Mouse (Mus musculus) heart, postnatal 25 days (tissue): ENCODE data around the gene Map3k5. TPM values are rescaled to one million over a fixed set of nuclear protein-coding genes. Genes with fewer than 3 reads are reported as not detected.
"Not testable (repeated sequence)": the region's sequence is repeated elsewhere in the genome, so short reads cannot be mapped to it uniquely, and the experiment has no call there.

Experiments used
- DNase-seq: peaks from one replicate; pipeline ENCODE4 v3.0.0; 2022; ENCODE audit warnings: low spot score
- intact Hi-C: fragments of 180-260 bp; cut with DNase I; formaldehyde crosslinking; loops from one replicate; pipeline ENCODE4 v1.15.1; 2025
- total RNA-seq, 2 experiments: library from RNA; stranded (reverse); gene quantifications; 2 replicates each; pipeline ENCODE4 v1.2.3; 2021

The Map3k5 gene
- total RNA-seq = 10 to 100 TPM; 37.0 to 37.7 TPM

GRCm38 (mm10) chr10:19934384-19935294 is at the start of gene Map3k5:
Gene Map3k5 (plus strand): TSS chr10:19934472.
- intact Hi-C loops = loop anchor here (2.0 kb wide), 1 partner anchor 190 kb away; no protein-coding TSS in a partner anchor
- DNase-seq = no peak

GRCm38 (mm10) chr10:19886249-19886648 is 48.0 kb upstream of the Map3k5 start:
- intact Hi-C loops = no loop called here
- DNase-seq = no peak

GRCm38 (mm10) chr10:19889908-19890307 is 44.4 kb upstream of the Map3k5 start:
- no peak for DNase-seq
- intact Hi-C loops = loop anchor here (5.0 to 10.0 kb wide), 3 partner anchors 178 to 398 kb away; partner anchors contain the start of gene Il20ra

GRCm38 (mm10) chr10:19891686-19892085 is 42.6 kb upstream of the Map3k5 start:
- intact Hi-C loops = loop anchor here (5.0 to 10.0 kb wide), 3 partner anchors 179 to 399 kb away; partner anchors contain the start of gene Il20ra
- no peak for DNase-seq

GRCm38 (mm10) chr10:19893146-19893545 is 41.1 kb upstream of the Map3k5 start:
- no peak for DNase-seq
- intact Hi-C loops = loop anchor here (5.0 to 10.0 kb wide), 3 partner anchors 181 to 401 kb away; partner anchors contain the start of gene Il20ra

GRCm38 (mm10) chr10:19893976-19894375 is 40.3 kb upstream of the Map3k5 start:
- intact Hi-C loops = loop anchor here (2.0 to 10.0 kb wide), 4 partner anchors 182 to 653 kb away; partner anchors contain the start of gene Il20ra
- DNase-seq = no peak

- intact Hi-C loops = no loop called here
- no peak for DNase-seq
Observed at GRCm38 (mm10) chr10:19900191-19900590, 34.1 kb upstream of the Map3k5 start.

- intact Hi-C loops = no loop called here
- no peak for DNase-seq
Observed at GRCm38 (mm10) chr10:19901992-19902391, 32.3 kb upstream of the Map3k5 start.

- no peak for DNase-seq
- intact Hi-C loops = no loop called here
Observed at GRCm38 (mm10) chr10:19904077-19904820, 30.0 kb upstream of the Map3k5 start.

GRCm38 (mm10) chr10:19907246-19907804 is 26.9 kb upstream of the Map3k5 start, which contains the start of gene Pex7:
Gene Pex7 (minus strand): TSS chr10:19907689.
- DNase-seq = peak; percentile 86
- intact Hi-C loops = no loop called here

- intact Hi-C loops = loop anchor here (2.0 kb wide), 1 partner anchor 165 kb away; no protein-coding TSS in a partner anchor
- no peak for DNase-seq
Observed at GRCm38 (mm10) chr10:19908076-19908475, 26.2 kb upstream of the Map3k5 start.

GRCm38 (mm10) chr10:19910516-19910915 is 23.8 kb upstream of the Map3k5 start:
- no peak for DNase-seq
- intact Hi-C loops = no loop called here

GRCm38 (mm10) chr10:19911583-19911982 is 22.7 kb upstream of the Map3k5 start:
- intact Hi-C loops = no loop called here
- no peak for DNase-seq

GRCm38 (mm10) chr10:19913806-19914205 is 20.5 kb upstream of the Map3k5 start:
- DNase-seq = no peak
- intact Hi-C loops = loop anchor here (2.0 kb wide), 1 partner anchor 211 kb away; no protein-coding TSS in a partner anchor

- intact Hi-C loops = loop anchor here (2.0 kb wide), 1 partner anchor 210 kb away; no protein-coding TSS in a partner anchor
- DNase-seq = no peak
Observed at GRCm38 (mm10) chr10:19915301-19915700, 19.0 kb upstream of the Map3k5 start.

- intact Hi-C loops = no loop called here
Observed at GRCm38 (mm10) chr10:19922410-19922809, 11.9 kb upstream of the Map3k5 start.

GRCm38 (mm10) chr10:19924256-19924655 is 10.0 kb upstream of the Map3k5 start:
- intact Hi-C loops = no loop called here
- DNase-seq = no peak

More at GRCm38 (mm10) chr10:19922410-19922809, 11.9 kb upstream of the Map3k5 start:
- no peak for DNase-seq

- not testable (repeated sequence) for DNase-seq
Observed at GRCm38 (mm10) chr10:19926391-19926897, 7.8 kb upstream of the Map3k5 start.

GRCm38 (mm10) chr10:19928205-19928604 is 6.1 kb upstream of the Map3k5 start:
- DNase-seq = no peak
- intact Hi-C loops = no loop called here

More at GRCm38 (mm10) chr10:19926391-19926897, 7.8 kb upstream of the Map3k5 start:
- intact Hi-C loops = not testable (repeated sequence)
